Mouse (Mus musculus) forebrain, postnatal 0 days (tissue): ENCODE data around the gene Setdb1. TPM values are rescaled to one million over a fixed set of nuclear protein-coding genes. Genes with fewer than 3 reads are reported as not detected.

Experiments used
- ATAC-seq: fragments of 200-750 bp; cut with Nextera tagmentation; 2 replicates; pipeline ENCODE4 v1.8.0; 2017; ENCODE audit warnings: mild to moderate bottlenecking, moderate library complexity
- DNase-seq: peaks from one replicate; pipeline ENCODE4 v3.0.0-alpha.2; 2015
- H3K27ac ChIP-seq: fragments of 300-500 bp; sonication (generic); 2 replicates; pipeline ENCODE4 v1.5.1; 2014; ENCODE audit warnings: low read depth, mild to moderate bottlenecking, antibody characterized with exemption, low read length, moderate library complexity, mixed read lengths
- H3K27me3 ChIP-seq: fragments of 300-500 bp; sonication (generic); 2 replicates; pipeline ENCODE4 v1.6.1; 2014; ENCODE audit warnings: mild to moderate bottlenecking, low read length, mixed read lengths; ENCODE audit not compliant: insufficient read depth
- H3K36me3 ChIP-seq: fragments of 300-500 bp; sonication (generic); 2 replicates; pipeline ENCODE4 v1.6.1; 2014; ENCODE audit warnings: mild to moderate bottlenecking, moderate library complexity; ENCODE audit not compliant: insufficient read depth
- H3K4me1 ChIP-seq: fragments of 300-500 bp; sonication (generic); 2 replicates; pipeline ENCODE4 v1.6.1; 2014; ENCODE audit warnings: antibody characterized with exemption; ENCODE audit not compliant: insufficient read depth
- H3K4me2 ChIP-seq: fragments of 300-500 bp; sonication (generic); 2 replicates; pipeline ENCODE4 v1.6.1; 2014; ENCODE audit warnings: low read depth, mild to moderate bottlenecking, moderate library complexity
- H3K4me3 ChIP-seq: fragments of 300-500 bp; sonication (generic); 2 replicates; pipeline ENCODE4 v1.5.1; 2014; ENCODE audit warnings: low read depth, low read length, mixed read lengths
- H3K9ac ChIP-seq: fragments of 300-500 bp; sonication (generic); 2 replicates; pipeline ENCODE4 v1.6.1; 2014; ENCODE audit warnings: mild to moderate bottlenecking
- H3K9me3 ChIP-seq: fragments of 300-500 bp; sonication (generic); 2 replicates; pipeline ENCODE4 v1.6.1; 2016; ENCODE audit warnings: low read length
- CTCF ChIP-seq: sonication (generic); IDR thresholded peaks from 2 replicates; pipeline ENCODE4 v1.5.1; 2016; ENCODE audit warnings: antibody characterized with exemption, control low read depth, low read depth
- WGBS: fragments of 180-500 bp; shearing (Covaris S2); extraction: QIAGEN DNeasy Blood & Tissue Kit; methylation state at CpG from one replicate; pipeline ENCODE4 v1.1.7; 2014; 5-methylcytosine and 5-hydroxymethylcytosine counted together
- polyA plus RNA-seq: library from polyadenylated mRNA; unstranded; fragments of >200 nt; fragmentation: Nextera tagmentation; extraction: Ambion mirVana; gene quantifications from 2 replicates; pipeline ENCODE4 v1.2.1, GENCODE M21; 2015
- total RNA-seq: library from RNA; depleted of rRNA; stranded (reverse); fragments of >200 nt; gene quantifications from 2 replicates; pipeline ENCODE4 v1.2.3, GENCODE M21; 2014

Setdb1 gene
- total and polyA plus RNA-seq, 2 experiments from 2014 or later = 28.3 to 56.1 TPM

GRCm38 (mm10) chr3:95314075-95314474 lies 42.9 kb downstream of the Setdb1 start:
- Histone ChIP-seq H3K4me3 (peak overlapping the region; percentile 74; the same call in 1 of the 2 replicates), H3K4me2 (peak overlapping the region; percentile 55), H3K27ac (peak overlapping the region; percentile 92), H3K27me3 (no peaks in the 10 kb centered on the region), H3K9ac (peak overlapping the region; percentile 96), H3K9me3 (no peaks in the 10 kb centered on the region), H3K36me3 (no peaks in the 10 kb centered on the region), H3K4me1 (peaks cover 19% of the 10 kb centered on the region)
- no peak for ATAC-seq
- TF ChIP-seq CTCF = no peak
- no peak for DNase-seq
- 67% methylated on average over 6 of the region's 6 CpGs for whole genome bisulfite sequencing

- H3K9me3 ChIP-seq = no peaks in the 10 kb centered on the region
- no peak overlapping the region for H3K9ac ChIP-seq
- DNase-seq (no peak), ATAC-seq (no peak)
- no peaks in the 10 kb centered on the region for H3K36me3 ChIP-seq
- H3K4me1 ChIP-seq = peaks cover 19% of the 10 kb centered on the region
- TF ChIP-seq CTCF = no peak
- WGBS = 57% methylated on average over 7 of the region's 7 CpGs
- no peak overlapping the region for H3K4me2 ChIP-seq
- H3K4me3 ChIP-seq = no peak overlapping the region
- H3K27me3 ChIP-seq = no peaks in the 10 kb centered on the region
- H3K27ac ChIP-seq = no peak overlapping the region
Observed at GRCm38 (mm10) chr3:95313476-95313875, 43.5 kb downstream of the Setdb1 start.

GRCm38 (mm10) chr3:95312623-95313022 lies 44.4 kb downstream of the Setdb1 start:
- Histone ChIP-seq H3K9me3 (no peaks in the 10 kb centered on the region), H3K4me2 (no peak overlapping the region), H3K27ac (no peak overlapping the region), H3K9ac (no peak overlapping the region), H3K27me3 (no peaks in the 10 kb centered on the region), H3K4me1 (peaks cover 17% of the 10 kb centered on the region), H3K4me3 (no peak overlapping the region), H3K36me3 (no peaks in the 10 kb centered on the region)
- ATAC-seq (no peak), DNase-seq (no peak)
- no peak for TF ChIP-seq CTCF
- WGBS = 83% methylated on average over 6 of the region's 6 CpGs

- H3K4me2 ChIP-seq = no peak overlapping the region
- H3K36me3 ChIP-seq = no peaks in the 10 kb centered on the region
- H3K4me1 ChIP-seq = 0 out of 2 replicates have a peak, but pooled peaks cover 10% of the 10 kb centered on the region
- H3K9me3 ChIP-seq = no peaks in the 10 kb centered on the region
- H3K9ac ChIP-seq = no peak overlapping the region
- H3K27ac ChIP-seq = no peak overlapping the region
- ATAC-seq (no peak), DNase-seq (peak; percentile 81)
- TF ChIP-seq CTCF = peak; percentile 79
- H3K27me3 ChIP-seq = no peaks in the 10 kb centered on the region
- WGBS = 69% methylated on average over 9 of the region's 9 CpGs
- H3K4me3 ChIP-seq = no peak overlapping the region
Observed at GRCm38 (mm10) chr3:95310968-95311882, 45.8 kb downstream of the Setdb1 start.

- no peaks in the 10 kb centered on the region for H3K36me3 ChIP-seq
- no peak overlapping the region for H3K4me2 ChIP-seq
- no peak overlapping the region for H3K9ac ChIP-seq
- no peak overlapping the region for H3K4me3 ChIP-seq
- no peak for TF ChIP-seq CTCF
- no peaks in the 10 kb centered on the region for H3K27me3 ChIP-seq
- ATAC-seq = no peak
- H3K27ac ChIP-seq = no peak overlapping the region
- no peak for DNase-seq
- 0 out of 2 replicates have a peak, but pooled peaks cover 6% of the 10 kb centered on the region for H3K4me1 ChIP-seq
- no peaks in the 10 kb centered on the region for H3K9me3 ChIP-seq
- WGBS = 72% methylated on average over 3 of the region's 3 CpGs
Observed at GRCm38 (mm10) chr3:95310496-95310895, 46.5 kb downstream of the Setdb1 start.

- no peaks in the 10 kb centered on the region for H3K4me1 ChIP-seq
- no peak for TF ChIP-seq CTCF
- H3K36me3 ChIP-seq = no peaks in the 10 kb centered on the region
- ATAC-seq = no peak
- no peak within 1 kb of the TSS for H3K4me2 ChIP-seq
- no peak within 1 kb of the TSS for H3K27ac ChIP-seq
- no peak for DNase-seq
- no peak within 1 kb of the TSS for H3K4me3 ChIP-seq
- no peaks in the 10 kb centered on the region for H3K27me3 ChIP-seq
- 76% methylated on average over 7 of the region's 7 CpGs for WGBS
- H3K9ac ChIP-seq = no peak within 1 kb of the TSS
- H3K9me3 ChIP-seq = no peaks in the 10 kb centered on the region
Observed at GRCm38 (mm10) chr3:95307100-95307499, 49.9 kb downstream of the Setdb1 start, which contains the start of gene Anxa9. Gene Anxa9 (minus strand): TSS chr3:95307176.

GRCm38 (mm10) chr3:95306244-95306643 lies 50.8 kb downstream of the Setdb1 start:
- 89% methylated on average over 4 of the region's 4 CpGs for WGBS
- DNase-seq (no peak), ATAC-seq (no peak)
- Histone ChIP-seq H3K27ac (no peak overlapping the region), H3K9me3 (no peaks in the 10 kb centered on the region), H3K4me2 (no peak overlapping the region), H3K9ac (no peak overlapping the region), H3K36me3 (no peaks in the 10 kb centered on the region), H3K4me3 (no peak overlapping the region), H3K27me3 (no peaks in the 10 kb centered on the region), H3K4me1 (no peaks in the 10 kb centered on the region)
- TF ChIP-seq CTCF = no peak
